Mouse (Mus musculus) bone marrow macrophage, adult 2 months (primary cell): ENCODE measurements at regions not wholly inside any gene's neighbourhood (a gene's known extent, or its start where the extent isn't known, plus 50 kb on each side); places are given as distances from the start of the nearest gene placed in this dataset.
"Not testable (repeated sequence)": the region's sequence is repeated elsewhere in the genome, so short reads cannot be mapped to it uniquely, and the experiment has no call there.

Source experiments
- H3K27ac ChIP-seq: 2 replicates; pipeline ENCODE4 v1.5.1; 2012; ENCODE audit warnings: low read depth, low read length; ENCODE audit not compliant: insufficient read depth
- H3K4me1 ChIP-seq: 2 replicates; pipeline ENCODE4 v1.6.1; 2012; ENCODE audit warnings: low read length; ENCODE audit not compliant: control insufficient read depth, insufficient read depth
- H3K4me3 ChIP-seq: 2 replicates; pipeline ENCODE4 v1.5.1; 2012; ENCODE audit warnings: mild to moderate bottlenecking, low read length, moderate library complexity; ENCODE audit not compliant: insufficient read depth
- CTCF ChIP-seq: IDR thresholded peaks from 2 replicates; pipeline ENCODE4 v1.5.1; 2012; ENCODE audit warnings: low read depth, mild to moderate bottlenecking, low read length, moderate library complexity
- POLR2A ChIP-seq: IDR thresholded peaks from 2 replicates; pipeline ENCODE4 v1.6.1; 2012; ENCODE audit warnings: mild to moderate bottlenecking, low read depth, low read length, borderline replicate concordance

DNA sequence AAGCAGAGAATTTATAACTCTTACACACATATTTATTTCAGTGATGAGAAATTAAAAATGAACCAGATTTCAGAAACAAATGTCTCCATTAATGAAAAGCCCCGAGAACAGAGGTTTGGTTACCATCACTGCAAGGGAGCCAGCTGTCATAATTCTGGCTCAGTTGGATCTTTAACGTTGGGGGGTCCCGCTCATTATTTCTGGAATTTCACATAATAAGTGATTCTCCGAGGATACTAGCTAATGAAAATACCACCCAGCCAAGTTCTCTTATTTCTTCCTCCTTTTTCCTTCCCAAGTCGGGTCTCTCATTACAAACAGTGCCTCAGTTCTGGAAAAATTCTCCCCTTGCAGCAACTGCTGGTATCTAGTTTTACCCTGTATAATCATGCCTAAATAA lies 659.0 kb upstream of the Marcks start:
- Histone ChIP-seq H3K27ac (no peak overlapping the region), H3K4me3 (no peak overlapping the region), H3K4me1 (no peaks in the 10 kb centered on the region)
- TF ChIP-seq POLR2A (no peak), CTCF (no peak)

DNA sequence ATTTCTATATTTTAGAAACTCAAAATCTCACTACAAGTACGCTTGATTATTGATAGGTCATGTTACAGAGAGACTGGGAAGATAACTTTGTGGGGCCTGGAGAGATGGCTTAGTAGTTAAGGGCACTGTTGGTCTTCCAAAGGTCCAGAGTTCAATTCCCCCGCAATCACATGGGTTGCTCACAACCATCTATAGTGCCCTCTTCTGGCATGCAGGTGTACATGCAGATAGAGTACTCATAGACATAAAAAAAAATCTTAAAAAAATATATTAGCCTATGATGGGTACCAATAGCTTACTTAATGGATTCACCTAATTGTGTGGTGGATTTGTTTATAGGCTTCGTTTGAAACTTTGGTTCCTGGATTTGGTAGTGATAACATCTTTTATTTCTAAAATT lies 654.2 kb upstream of the Marcks start:
- TF ChIP-seq CTCF (no peak), POLR2A (no peak)
- Histone ChIP-seq H3K4me1 (no peaks in the 10 kb centered on the region), H3K27ac (no peak overlapping the region), H3K4me3 (no peak overlapping the region)

- H3K4me1 ChIP-seq = no peaks in the 10 kb centered on the region
- H3K27ac ChIP-seq = no peak overlapping the region
- TF ChIP-seq CTCF = no peak
- TF ChIP-seq POLR2A = no peak
- no peak overlapping the region for H3K4me3 ChIP-seq
Measured at GRCm38 (mm10) chr10:37788049-37788448, 649.3 kb upstream of the Marcks start.

DNA sequence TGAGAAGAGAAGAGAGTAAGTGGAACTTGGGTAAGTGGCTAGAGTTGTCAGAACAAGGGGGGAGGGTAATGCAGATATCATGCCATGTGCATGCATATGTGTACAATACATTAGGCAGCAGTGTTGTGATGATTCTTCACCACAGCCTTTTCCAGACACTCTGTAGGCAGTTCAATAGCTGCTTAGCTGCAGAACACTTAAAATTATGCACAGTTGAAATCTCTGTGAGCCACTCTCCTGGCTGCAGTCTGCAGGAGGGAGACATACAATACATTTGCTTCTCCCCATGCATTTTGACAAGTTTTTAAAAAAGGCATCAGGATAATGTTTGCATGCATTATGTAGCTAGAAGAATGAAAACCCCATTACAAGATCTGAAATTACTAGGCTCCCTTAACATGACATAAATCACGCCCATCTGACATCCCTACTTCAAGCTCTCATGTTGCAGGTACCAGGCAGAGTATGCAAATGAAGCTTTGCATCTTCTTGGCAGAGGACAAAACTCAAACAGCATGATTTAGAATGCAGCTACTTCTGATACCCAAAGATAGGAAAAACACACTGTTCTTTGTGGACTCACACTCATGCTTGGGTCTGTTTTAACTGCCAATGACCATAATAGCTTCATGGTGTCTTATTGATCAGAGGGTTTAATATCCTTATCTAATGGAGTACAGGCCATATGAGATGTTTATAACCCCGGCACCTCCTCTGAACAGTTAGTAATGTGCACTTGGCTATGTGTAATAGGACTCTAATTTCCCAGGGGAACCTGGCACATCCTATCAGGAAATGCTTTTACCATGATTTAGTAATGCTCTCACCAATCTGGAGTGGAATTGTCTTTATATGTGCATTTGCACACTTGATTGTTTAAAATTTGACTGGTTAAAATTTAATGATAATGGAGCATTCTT lies 640.9 kb upstream of the Marcks start:
- no peak overlapping the region for H3K4me3 ChIP-seq
- H3K4me1 ChIP-seq = no peaks in the 10 kb centered on the region
- no peak overlapping the region for H3K27ac ChIP-seq
- TF ChIP-seq CTCF (no peak), POLR2A (no peak)

DNA sequence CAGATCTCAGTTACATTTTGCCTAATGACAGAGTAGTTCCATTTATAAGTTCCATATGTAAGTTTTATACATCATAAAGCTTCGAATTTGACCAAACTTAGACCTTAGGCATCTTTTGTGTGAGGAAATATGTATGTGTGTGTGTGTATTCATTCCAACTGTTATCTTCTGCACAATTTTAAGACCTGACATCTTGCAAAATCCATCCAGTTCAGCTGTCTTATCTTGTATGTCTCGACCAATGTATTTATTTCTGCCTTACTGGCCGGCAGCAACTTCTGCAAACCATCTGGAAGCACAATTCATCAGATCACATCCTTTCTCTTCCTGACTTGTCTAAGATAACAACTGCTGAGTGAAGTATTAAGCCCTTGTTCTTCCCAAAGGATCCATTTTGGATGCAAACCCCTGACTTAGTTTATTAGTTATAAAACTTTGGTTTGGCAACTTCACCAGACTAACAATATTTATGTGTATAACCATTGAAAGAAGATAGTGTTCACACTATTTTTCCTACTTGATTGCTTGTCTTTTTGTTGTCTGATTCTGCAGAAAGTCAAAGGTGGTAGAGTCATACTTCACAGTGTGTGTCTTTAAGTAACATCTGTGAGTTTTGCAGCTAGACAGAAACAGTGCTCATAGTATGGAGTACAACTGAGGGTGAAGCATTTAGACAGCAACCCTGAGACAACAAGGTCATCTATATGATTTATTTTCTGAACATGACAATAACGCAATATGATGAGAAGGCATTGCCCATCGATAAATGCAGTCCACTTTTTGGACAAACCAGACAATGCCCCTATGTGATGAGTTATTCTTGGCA lies 622.0 kb upstream of the Marcks start:
- H3K4me1 ChIP-seq = no peaks in the 10 kb centered on the region
- H3K4me3 ChIP-seq = no peak overlapping the region
- TF ChIP-seq CTCF (no peak), POLR2A (no peak)
- no peak overlapping the region for H3K27ac ChIP-seq

- TF ChIP-seq CTCF = no peak
- no peak for TF ChIP-seq POLR2A
- Histone ChIP-seq H3K27ac (no peak overlapping the region), H3K4me1 (no peaks in the 10 kb centered on the region), H3K4me3 (no peak overlapping the region)
Measured at GRCm38 (mm10) chr10:37741581-37741980, 602.9 kb upstream of the Marcks start.

DNA sequence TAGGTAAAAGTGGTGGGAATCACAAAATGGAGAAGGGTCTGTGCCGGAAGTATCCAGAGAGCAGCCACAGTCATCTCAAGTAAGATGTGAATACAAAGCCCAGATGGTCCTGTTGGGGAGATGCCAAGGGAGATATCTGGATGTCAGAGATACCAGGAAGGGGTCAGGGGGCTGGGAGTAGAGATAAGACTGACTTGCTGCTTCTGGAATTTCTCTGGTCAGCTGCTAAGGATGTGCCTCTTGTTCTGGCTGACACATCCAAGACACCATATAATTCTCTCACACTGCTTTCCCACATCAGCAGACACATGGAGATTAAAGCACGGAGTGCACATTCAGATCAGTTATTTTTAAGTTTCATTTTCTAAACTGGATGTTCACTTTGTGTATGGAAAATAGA lies 600.3 kb upstream of the Marcks start:
- no peak overlapping the region for H3K27ac ChIP-seq
- TF ChIP-seq POLR2A (no peak), CTCF (no peak)
- H3K4me3 ChIP-seq = no peak overlapping the region
- H3K4me1 ChIP-seq = no peaks in the 10 kb centered on the region

DNA sequence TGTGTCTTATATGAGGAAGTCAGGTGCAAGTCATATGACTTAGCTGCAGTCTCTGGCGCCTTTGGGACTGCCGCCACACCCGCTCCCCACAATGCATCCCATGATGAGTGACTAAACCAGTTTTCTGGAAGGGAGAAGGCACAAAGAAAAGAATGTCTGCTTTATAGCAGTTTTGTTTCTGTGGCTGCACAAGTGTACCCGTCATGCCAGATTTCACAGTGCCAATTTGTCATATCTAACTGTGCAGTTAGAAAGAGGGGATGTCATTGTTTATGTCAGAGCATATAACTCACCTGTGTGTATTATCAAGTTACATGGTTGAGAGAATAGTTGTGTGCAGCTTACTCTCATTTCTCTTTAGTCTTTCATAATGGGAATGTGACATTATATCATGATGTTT lies 586.9 kb upstream of the Marcks start:
- Histone ChIP-seq H3K4me1 (no peaks in the 10 kb centered on the region), H3K4me3 (no peak overlapping the region), H3K27ac (no peak overlapping the region)
- no peak for TF ChIP-seq POLR2A
- no peak for TF ChIP-seq CTCF

DNA sequence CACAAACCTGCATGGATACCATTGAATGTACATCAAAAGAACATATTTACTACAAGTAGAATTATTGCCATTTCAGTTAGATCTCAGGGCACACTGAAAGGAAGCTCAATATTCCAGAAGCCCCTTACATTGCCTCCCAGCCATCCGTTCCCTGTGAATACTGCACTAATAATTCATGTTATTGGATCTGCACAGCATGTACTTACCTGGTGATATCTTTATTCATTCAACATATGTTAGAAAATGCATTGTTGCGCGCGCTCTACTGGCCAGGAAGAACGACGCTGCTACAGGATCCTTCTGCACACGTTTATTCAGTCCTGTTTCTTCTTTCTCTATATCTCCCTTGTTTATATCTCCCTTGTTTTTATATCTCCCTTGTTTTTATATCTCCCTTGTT lies 586.3 kb upstream of the Marcks start:
- not testable (repeated sequence) for H3K4me1 ChIP-seq, H3K4me3 ChIP-seq, H3K27ac ChIP-seq

DNA sequence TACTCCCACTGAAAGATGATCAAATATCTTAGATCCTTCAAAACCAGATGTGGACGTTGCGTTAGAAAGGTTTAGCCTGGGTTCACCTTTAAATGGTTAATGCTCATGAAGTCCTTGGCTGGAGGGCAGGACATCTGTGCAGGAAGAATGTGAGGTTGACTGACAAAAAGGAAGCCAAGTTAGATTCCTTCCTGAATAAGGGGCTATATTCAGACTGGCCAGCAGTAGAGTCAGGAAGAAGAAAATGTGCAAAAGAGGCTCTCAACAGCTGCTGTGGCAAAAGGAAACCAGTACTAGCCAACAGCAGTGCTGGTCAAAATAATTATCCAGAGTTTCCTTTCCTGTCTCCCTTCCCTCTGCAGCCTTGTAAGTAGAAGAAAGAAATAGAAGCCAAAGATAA lies 582.0 kb upstream of the Marcks start:
- TF ChIP-seq CTCF (no peak), POLR2A (no peak)
- H3K4me3 ChIP-seq = no peak overlapping the region
- H3K27ac ChIP-seq = no peak overlapping the region

More for the DNA sequence above, 582.0 kb upstream of the Marcks start:
- no peaks in the 10 kb centered on the region for H3K4me1 ChIP-seq
